Mouse (Mus musculus) embryo, embryonic 11 days (tissue): ENCODE measurements around the gene Vmn1r27.

Experiments
- DNase-seq: peaks from one replicate; pipeline ENCODE4 v3.0.0-alpha.2; 2015

Vmn1r27 gene

DNA sequence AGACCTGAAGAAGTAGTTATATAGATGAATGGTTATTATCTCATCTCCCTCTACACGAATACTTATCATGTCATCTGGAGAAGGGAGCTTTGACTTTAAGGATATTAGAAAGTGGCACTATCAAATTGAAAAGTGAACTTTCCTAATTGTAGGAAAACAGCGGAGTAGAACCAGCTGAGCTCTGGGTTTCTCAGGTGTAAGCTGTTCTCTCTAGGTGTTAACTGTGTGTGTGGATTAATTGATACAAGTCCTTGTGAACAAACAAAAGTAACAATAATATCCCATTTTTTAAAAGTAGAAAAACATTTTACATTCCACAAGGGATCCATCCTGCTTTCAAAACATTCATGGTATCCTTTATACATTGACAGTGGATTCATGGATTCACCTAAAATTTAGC lies at the start of gene Vmn1r27:
Gene Vmn1r27 (minus strand): TSS at position 101 of the 400 bp plus-strand sequence.
- DNase-seq: no peak

DNA sequence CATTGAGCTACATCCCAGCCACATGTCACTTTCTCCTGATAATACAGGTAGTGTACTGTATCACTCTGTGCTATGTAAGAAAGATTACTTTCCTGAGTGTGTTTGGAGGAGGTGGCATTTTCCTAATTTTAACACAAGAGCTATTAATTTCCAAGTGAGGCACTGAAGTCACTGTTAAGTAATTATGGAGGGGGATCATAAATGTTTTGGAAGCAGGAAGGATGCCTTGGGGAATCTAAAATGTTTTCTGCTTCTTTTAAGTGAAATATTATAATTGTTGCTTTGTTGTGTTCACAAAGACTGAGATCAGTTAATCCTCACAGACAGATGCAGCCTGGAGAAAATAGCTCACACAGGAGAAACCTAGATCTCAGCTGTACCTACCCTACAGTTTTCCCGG lies 43.1 kb upstream of the Vmn1r27 start, which contains the start of gene Vmn1r28:
Gene Vmn1r28 (plus strand): TSS at position 301 of the 400 bp plus-strand sequence.
- DNase-seq: no peak

DNA sequence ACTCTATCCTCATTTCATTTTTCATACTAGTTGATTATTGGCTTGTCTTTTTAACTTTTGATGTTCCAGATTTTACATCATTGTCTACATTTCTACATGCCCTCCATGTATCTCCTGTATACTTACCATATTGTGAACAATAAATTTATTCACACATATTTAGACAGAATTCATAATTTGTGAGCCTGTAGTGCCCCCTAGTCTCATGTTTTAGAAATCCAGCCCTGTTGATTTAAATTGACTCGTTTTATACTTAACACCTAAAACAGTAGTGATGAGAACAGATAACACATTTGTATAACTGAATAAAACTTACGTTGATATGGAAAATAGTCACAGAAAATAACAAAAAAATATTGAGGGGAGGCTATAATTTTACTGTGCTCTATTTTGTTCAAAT lies 2.5 kb downstream of the Vmn1r27 start:
- DNase-seq: no peak
